In genomic region chr11:94073283-94073682, GRCm38 (mm10) we compare ENCODE assay signal across 9 mouse cellular contexts.
DNase-seq lines count a peak whose midpoint lies in the region; ATAC-seq lines count a peak whose summit lies in the region.
"Had no signal": no experiment of that assay in that cellular context is flagged by ENCODE, and none has a peak within 500 bp of the region (broad histone marks: within the 10 kb centered on the region; RNA-seq: fewer than 3 reads in every experiment).

No protein-coding gene starts in this region.

- H3K9me3 ChIP-seq in heart, embryonic 11.5 days (replicated peaks; ENCODE audit: control insufficient read depth, low read length), result no peaks in the 10 kb centered on the region
- H3K9me3 ChIP-seq: limb, embryonic 15.5 days had no signal

- no peak for ATAC-seq in heart, embryonic 11.5 days (replicated peaks; ENCODE audit: insufficient number of reproducible peaks, low FRiP score, low TSS enrichment)

- H3K4me1 ChIP-seq in heart, embryonic 11.5 days (ENCODE audit: control insufficient read depth, insufficient read depth, low read length), result no peaks in the 10 kb centered on the region
- H3K4me1 ChIP-seq: limb, embryonic 15.5 days had no signal

- H3K9ac ChIP-seq in heart, embryonic 11.5 days (ENCODE audit: low read depth, low read length), result no peak overlapping the region
- H3K9ac ChIP-seq: limb, embryonic 15.5 days had no signal

- H3K27ac ChIP-seq in heart, embryonic 11.5 days (ENCODE audit: low read depth, low read length), result no peak overlapping the region
- H3K27ac ChIP-seq: limb, embryonic 15.5 days had no signal

- 90% methylated on average over 4 of the region's 4 CpGs for WGBS in heart, embryonic 11.5 days (ENCODE audit: insufficient replicate concordance)

- peak; percentile 79 for DNase-seq in heart, adult 11 months
- DNase-seq in thymus, postnatal 14 days, result peak; percentile 12
- DNase-seq in thymus, postnatal 36 days, result no peak
- DNase-seq in heart, postnatal 4 days, result peak; percentile 31
- DNase-seq in skeletal muscle tissue, adult 2 months (ENCODE audit: low read depth, low spot score), result peak; percentile 18
- DNase-seq in ovary, postnatal 36 days (ENCODE audit: low spot score), result no peak
- DNase-seq in left cerebral cortex, adult 11 months (ENCODE audit: low spot score), result no peak

- H3K4me3 ChIP-seq in heart, embryonic 11.5 days (ENCODE audit: low read depth, low read length), result no peak overlapping the region
- H3K4me3 ChIP-seq: limb, embryonic 15.5 days had no signal

- H3K36me3 ChIP-seq in heart, embryonic 11.5 days (ENCODE audit: control insufficient read depth, insufficient read depth, low read length), result peaks cover 3% of the 10 kb centered on the region; the same call in 1 of the 2 replicates

- no peak overlapping the region for H3K4me2 ChIP-seq in heart, embryonic 11.5 days
- H3K4me2 ChIP-seq: limb, embryonic 15.5 days had no signal

- no peaks in the 10 kb centered on the region for H3K27me3 ChIP-seq in heart, embryonic 11.5 days (ENCODE audit: control insufficient read depth, insufficient read depth, low read length)
- H3K27me3 ChIP-seq: limb, embryonic 15.5 days had no signal

Comparison
In these comparisons a context has a peak if more than half of its experiments do, and no peak if none do; other contexts are left out.
1. DNase-seq: peak in heart, adult 11 months (single experiment), thymus, postnatal 14 days (single experiment), heart, postnatal 4 days (single experiment) and skeletal muscle tissue, adult 2 months (single experiment); none in thymus, postnatal 36 days (0 of 2), ovary, postnatal 36 days (single experiment) and left cerebral cortex, adult 11 months (single experiment).